Mouse (Mus musculus) liver, postnatal 0 days (tissue): Measurements from ENCODE around the gene Gpr183. TPM values are rescaled to one million over a fixed set of nuclear protein-coding genes. Genes with fewer than 3 reads are reported as not detected.
A peak's percentile ranks its signal among the peaks of the same experiment; 100 is the strongest.

Experiments
- ATAC-seq: fragments of 200-750 bp; cut with Nextera tagmentation; 2 replicates; pipeline ENCODE4 v1.8.0; 2017; ENCODE audit warnings: mild to moderate bottlenecking, moderate library complexity
- DNase-seq: peaks from one replicate; pipeline ENCODE4 v3.0.0-alpha.2; 2016
- H3K27ac ChIP-seq: fragments of 300-500 bp; sonication (generic); 2 replicates; pipeline ENCODE4 v1.5.1; 2014; ENCODE audit warnings: antibody characterized with exemption, moderate library complexity, mild to moderate bottlenecking, low read depth
- H3K27me3 ChIP-seq: fragments of 300-500 bp; sonication (generic); 2 replicates; pipeline ENCODE4 v1.6.1; 2014; ENCODE audit warnings: low read length, control low read depth, mixed read lengths; ENCODE audit not compliant: insufficient read depth
- H3K36me3 ChIP-seq: fragments of 300-500 bp; sonication (generic); replicated peaks from 2 replicates; pipeline ENCODE4 v1.6.1; 2014; ENCODE audit warnings: mild to moderate bottlenecking, control low read depth, low read length, moderate library complexity, mixed read lengths; ENCODE audit not compliant: insufficient read depth
- H3K4me1 ChIP-seq: fragments of 300-500 bp; sonication (generic); 2 replicates; pipeline ENCODE4 v1.6.1; 2014; ENCODE audit warnings: antibody characterized with exemption, mild to moderate bottlenecking, control low read depth; ENCODE audit not compliant: insufficient read depth
- H3K4me2 ChIP-seq: fragments of 300-500 bp; sonication (generic); 2 replicates; pipeline ENCODE4 v1.6.1; 2014; ENCODE audit warnings: low read depth, mild to moderate bottlenecking, low read length, moderate library complexity, mixed read lengths
- H3K4me3 ChIP-seq: fragments of 300-500 bp; sonication (generic); 2 replicates; pipeline ENCODE4 v1.5.1; 2014; ENCODE audit warnings: low read depth, low read length
- H3K9ac ChIP-seq: fragments of 300-500 bp; sonication (generic); replicated peaks from 2 replicates; pipeline ENCODE4 v1.6.1; 2014; ENCODE audit warnings: mild to moderate bottlenecking, moderate library complexity
- H3K9me3 ChIP-seq: fragments of 300-500 bp; sonication (generic); 2 replicates; pipeline ENCODE4 v1.6.1; 2016; ENCODE audit warnings: mild to moderate bottlenecking, control low read depth, low read length, mixed read lengths
- CTCF ChIP-seq: sonication (generic); IDR thresholded peaks from 2 replicates; pipeline ENCODE4 v1.5.1; 2016; ENCODE audit warnings: antibody characterized with exemption, low read depth
- EP300 ChIP-seq: IDR thresholded peaks from 2 replicates; pipeline ENCODE4 v1.6.1; 2016; ENCODE audit warnings: antibody characterized with exemption, low read depth, mild to moderate bottlenecking
- WGBS: fragments of 180-500 bp; shearing (Covaris S2); extraction: QIAGEN DNeasy Blood & Tissue Kit; methylation state at CpG from one replicate; pipeline ENCODE4 v1.1.7; 2014; ENCODE audit not compliant: insufficient replicate concordance; 5-methylcytosine and 5-hydroxymethylcytosine counted together
- polyA plus RNA-seq: library from polyadenylated mRNA; unstranded; fragments of >200 nt; fragmentation: Nextera tagmentation; extraction: Ambion mirVana; gene quantifications from 2 replicates; pipeline ENCODE4 v1.2.1, GENCODE M21; 2015

Gene Gpr183
- polyA plus RNA-seq, 1 experiment from 2014 or later = 0.95 TPM

- Histone ChIP-seq H3K4me3 (no peak overlapping the region), H3K27me3 (no peaks in the 10 kb centered on the region), H3K36me3 (peaks cover 19% of the 10 kb centered on the region), H3K4me1 (peaks cover 30% of the 10 kb centered on the region), H3K27ac (peak overlapping the region; percentile 81), H3K9me3 (no peaks in the 10 kb centered on the region), H3K9ac (no peak overlapping the region), H3K4me2 (peak overlapping the region; percentile 23)
- 46% methylated on average over 11 of the region's 11 CpGs for WGBS
- peak; percentile 54 for ATAC-seq
- TF ChIP-seq CTCF (no peak), EP300 (no peak)
- no peak for DNase-seq
These were observed 57.9 kb downstream of the Gpr183 start for GRCm38 (mm10) chr14:121906992-121907681.

GRCm38 (mm10) chr14:121906341-121906991, 58.5 kb downstream of the Gpr183 start:
- TF ChIP-seq CTCF (no peak), EP300 (peak; percentile 85)
- Histone ChIP-seq H3K27me3 (no peaks in the 10 kb centered on the region), H3K9me3 (no peaks in the 10 kb centered on the region), H3K4me1 (peaks cover 30% of the 10 kb centered on the region), H3K4me2 (peak overlapping the region; percentile 42), H3K27ac (peak overlapping the region; percentile 81), H3K9ac (no peak overlapping the region), H3K36me3 (peaks cover 12% of the 10 kb centered on the region), H3K4me3 (no peak overlapping the region)
- ATAC-seq = peak; percentile 28
- DNase-seq = no peak
- 25% methylated on average over 8 of the region's 8 CpGs for WGBS

- H3K36me3 ChIP-seq = peaks cover 7% of the 10 kb centered on the region; the same call in 1 of the 2 replicates
- no peaks in the 10 kb centered on the region for H3K9me3 ChIP-seq
- no peak overlapping the region for H3K9ac ChIP-seq
- H3K4me2 ChIP-seq = no peak overlapping the region
- no peak overlapping the region for H3K4me3 ChIP-seq
- no peak for TF ChIP-seq EP300
- TF ChIP-seq CTCF = no peak
- peak overlapping the region; percentile 44 for H3K27ac ChIP-seq
- DNase-seq = no peak
- ATAC-seq = no peak
- 22% methylated on average over 3 of the region's 3 CpGs for WGBS
- no peaks in the 10 kb centered on the region for H3K27me3 ChIP-seq
- H3K4me1 ChIP-seq = peaks cover 30% of the 10 kb centered on the region
These were observed 60.2 kb downstream of the Gpr183 start for GRCm38 (mm10) chr14:121904754-121905153.

- ATAC-seq = no peak
- H3K27ac ChIP-seq = peak overlapping the region; percentile 39; the same call in 1 of the 2 replicates
- WGBS = 55% methylated on average over 7 of the region's 7 CpGs
These were observed 61.6 kb downstream of the Gpr183 start for GRCm38 (mm10) chr14:121903381-121903876.

More at GRCm38 (mm10) chr14:121903381-121903876, 61.6 kb downstream of the Gpr183 start:
- Histone ChIP-seq H3K27me3 (no peaks in the 10 kb centered on the region), H3K9me3 (no peaks in the 10 kb centered on the region), H3K4me1 (peaks cover 30% of the 10 kb centered on the region), H3K4me2 (no peak overlapping the region), H3K4me3 (no peak overlapping the region), H3K36me3 (no peaks in the 10 kb centered on the region; the same call in 1 of the 2 replicates), H3K9ac (no peak overlapping the region)
- no peak for TF ChIP-seq CTCF
- no peak for TF ChIP-seq EP300
- DNase-seq = no peak

Other genes starting within 250 kb of the Gpr183 start
- 1.4 TPM in 2 replicates for gene Dock9, start 167.4 kb downstream of the Gpr183 start, polyA plus RNA-seq
- gene Ubac2, start 86.6 kb downstream of the Gpr183 start, polyA plus RNA-seq = 25.8 and 27.4 TPM in 2 replicates
- 0.78 and 0.81 TPM in 2 replicates for gene Gpr18, start 49.4 kb downstream of the Gpr183 start, polyA plus RNA-seq
- gene Timm8a2, start 69.5 kb upstream of the Gpr183 start, polyA plus RNA-seq = not detected in 2 replicates
- gene Tm9sf2, start 141.8 kb upstream of the Gpr183 start, polyA plus RNA-seq = 99.3 and 107 TPM in 2 replicates
- gene Clybl, start 216.5 kb upstream of the Gpr183 start, polyA plus RNA-seq = 36.0 and 37.8 TPM in 2 replicates